Mouse (Mus musculus): ENCODE data around the gene Olfr703.

GRCm38 (mm10) chr7:106815775-106816174 lies 27.4 kb upstream of the Olfr703 start:
- no peak for TF ChIP-seq CTCF (IDR thresholded peaks at IDR 0.05; ENCODE audit: low read depth)
- TF ChIP-seq EP300 (IDR thresholded peaks at IDR 0.05; ENCODE audit: low read depth) = no peak

Measured in heart, postnatal 0 days (tissue).